Mouse (Mus musculus) liver, postnatal 0 days (tissue): ENCODE measurements around the gene Trim2. TPM values are rescaled to one million over a fixed set of nuclear protein-coding genes. Genes with fewer than 3 reads are reported as not detected.

Experiments used
- ATAC-seq: fragments of 200-750 bp; cut with Nextera tagmentation; 2 replicates; pipeline ENCODE4 v1.8.0; 2017; ENCODE audit warnings: mild to moderate bottlenecking, moderate library complexity
- DNase-seq: peaks from one replicate; pipeline ENCODE4 v3.0.0-alpha.2; 2016
- H3K27ac ChIP-seq: fragments of 300-500 bp; sonication (generic); 2 replicates; pipeline ENCODE4 v1.5.1; 2014; ENCODE audit warnings: antibody characterized with exemption, moderate library complexity, mild to moderate bottlenecking, low read depth
- H3K27me3 ChIP-seq: fragments of 300-500 bp; sonication (generic); 2 replicates; pipeline ENCODE4 v1.6.1; 2014; ENCODE audit warnings: low read length, control low read depth, mixed read lengths; ENCODE audit not compliant: insufficient read depth
- H3K36me3 ChIP-seq: fragments of 300-500 bp; sonication (generic); replicated peaks from 2 replicates; pipeline ENCODE4 v1.6.1; 2014; ENCODE audit warnings: mild to moderate bottlenecking, control low read depth, low read length, moderate library complexity, mixed read lengths; ENCODE audit not compliant: insufficient read depth
- H3K4me1 ChIP-seq: fragments of 300-500 bp; sonication (generic); 2 replicates; pipeline ENCODE4 v1.6.1; 2014; ENCODE audit warnings: antibody characterized with exemption, mild to moderate bottlenecking, control low read depth; ENCODE audit not compliant: insufficient read depth
- H3K4me2 ChIP-seq: fragments of 300-500 bp; sonication (generic); 2 replicates; pipeline ENCODE4 v1.6.1; 2014; ENCODE audit warnings: low read depth, mild to moderate bottlenecking, low read length, moderate library complexity, mixed read lengths
- H3K4me3 ChIP-seq: fragments of 300-500 bp; sonication (generic); 2 replicates; pipeline ENCODE4 v1.5.1; 2014; ENCODE audit warnings: low read depth, low read length
- H3K9ac ChIP-seq: fragments of 300-500 bp; sonication (generic); replicated peaks from 2 replicates; pipeline ENCODE4 v1.6.1; 2014; ENCODE audit warnings: mild to moderate bottlenecking, moderate library complexity
- H3K9me3 ChIP-seq: fragments of 300-500 bp; sonication (generic); 2 replicates; pipeline ENCODE4 v1.6.1; 2016; ENCODE audit warnings: mild to moderate bottlenecking, control low read depth, low read length, mixed read lengths
- CTCF ChIP-seq: sonication (generic); IDR thresholded peaks from 2 replicates; pipeline ENCODE4 v1.5.1; 2016; ENCODE audit warnings: antibody characterized with exemption, low read depth
- EP300 ChIP-seq: IDR thresholded peaks from 2 replicates; pipeline ENCODE4 v1.6.1; 2016; ENCODE audit warnings: antibody characterized with exemption, low read depth, mild to moderate bottlenecking
- WGBS: fragments of 180-500 bp; shearing (Covaris S2); extraction: QIAGEN DNeasy Blood & Tissue Kit; methylation state at CpG from one replicate; pipeline ENCODE4 v1.1.7; 2014; ENCODE audit not compliant: insufficient replicate concordance; 5-methylcytosine and 5-hydroxymethylcytosine counted together
- polyA plus RNA-seq: library from polyadenylated mRNA; unstranded; fragments of >200 nt; fragmentation: Nextera tagmentation; extraction: Ambion mirVana; gene quantifications from 2 replicates; pipeline ENCODE4 v1.2.1, GENCODE M21; 2015

Gene Trim2
- polyA plus RNA-seq, 1 experiment from 2014 or later, result 2.7 TPM

DNA sequence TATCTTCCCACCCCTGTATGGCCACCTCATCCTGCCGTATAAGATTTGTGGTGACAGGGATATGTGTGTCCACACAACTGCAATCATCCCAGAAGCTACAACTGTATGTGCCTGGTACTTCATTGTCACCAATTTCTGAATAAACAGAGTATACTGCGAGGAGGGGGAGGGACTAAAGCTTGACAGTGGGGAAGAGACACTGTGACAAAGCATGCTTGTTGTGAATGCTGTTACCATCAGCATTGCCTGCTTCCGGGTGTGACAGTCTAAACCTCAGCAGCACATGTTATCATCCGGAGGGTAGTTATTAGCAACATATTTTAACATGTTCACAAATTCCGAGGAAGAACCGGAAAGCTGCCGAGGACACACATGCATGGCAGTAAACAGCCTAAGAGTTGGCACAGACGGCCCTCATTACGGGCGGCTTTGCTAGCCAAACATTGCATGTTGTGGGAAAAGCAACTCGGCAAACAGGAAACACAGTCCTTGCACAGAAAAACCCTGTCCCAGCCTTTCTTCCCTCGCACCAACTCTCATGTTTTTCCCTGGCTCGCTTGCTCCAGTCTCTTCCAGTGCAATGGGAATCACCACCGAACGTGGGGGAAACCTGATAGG is 90.8 kb downstream of the Trim2 start:
- no peak for ATAC-seq
- H3K4me3 ChIP-seq, result no peak overlapping the region
- peaks cover 12% of the 10 kb centered on the region; the same call in 1 of the 2 replicates for H3K4me1 ChIP-seq
- no peak overlapping the region for H3K4me2 ChIP-seq
- no peak for TF ChIP-seq EP300
- no peak for TF ChIP-seq CTCF
- 77% methylated on average over 15 of the region's 15 CpGs for WGBS
- H3K9me3 ChIP-seq, result no peaks in the 10 kb centered on the region
- no peak overlapping the region for H3K27ac ChIP-seq
- H3K36me3 ChIP-seq, result no peaks in the 10 kb centered on the region
- DNase-seq, result no peak
- H3K27me3 ChIP-seq, result peaks cover 12% of the 10 kb centered on the region
- no peak overlapping the region for H3K9ac ChIP-seq

DNA sequence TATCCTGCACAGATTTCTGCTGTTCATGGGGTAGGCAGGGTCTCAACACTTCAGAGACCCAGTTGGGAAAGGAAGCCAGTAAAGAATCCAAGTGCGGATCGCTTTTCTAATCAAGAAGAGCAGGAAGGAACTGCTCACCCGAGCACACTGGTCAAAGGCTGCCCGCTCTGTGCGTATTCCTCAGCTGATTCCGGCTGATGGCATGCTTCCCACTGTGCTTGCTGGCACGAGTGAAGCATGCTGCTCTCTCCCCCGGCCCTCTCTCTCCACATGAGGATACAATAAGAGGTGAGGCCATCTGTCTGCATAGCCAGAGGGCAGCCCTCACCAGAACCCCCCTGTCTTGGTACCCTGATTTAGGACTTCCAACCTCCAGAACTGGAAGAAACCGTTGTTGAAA is 91.4 kb downstream of the Trim2 start:
- no peak overlapping the region for H3K4me3 ChIP-seq
- no peak overlapping the region for H3K27ac ChIP-seq
- peaks cover 6% of the 10 kb centered on the region; the same call in 1 of the 2 replicates for H3K27me3 ChIP-seq
- H3K9me3 ChIP-seq, result no peaks in the 10 kb centered on the region
- DNase-seq (no peak), ATAC-seq (no peak)
- no peaks in the 10 kb centered on the region for H3K36me3 ChIP-seq
- 70% methylated on average over 9 of the region's 9 CpGs for WGBS
- no peak overlapping the region for H3K4me2 ChIP-seq
- TF ChIP-seq CTCF (no peak), EP300 (no peak)
- H3K9ac ChIP-seq, result no peak overlapping the region
- peaks cover 8% of the 10 kb centered on the region; the same call in 1 of the 2 replicates for H3K4me1 ChIP-seq

DNA sequence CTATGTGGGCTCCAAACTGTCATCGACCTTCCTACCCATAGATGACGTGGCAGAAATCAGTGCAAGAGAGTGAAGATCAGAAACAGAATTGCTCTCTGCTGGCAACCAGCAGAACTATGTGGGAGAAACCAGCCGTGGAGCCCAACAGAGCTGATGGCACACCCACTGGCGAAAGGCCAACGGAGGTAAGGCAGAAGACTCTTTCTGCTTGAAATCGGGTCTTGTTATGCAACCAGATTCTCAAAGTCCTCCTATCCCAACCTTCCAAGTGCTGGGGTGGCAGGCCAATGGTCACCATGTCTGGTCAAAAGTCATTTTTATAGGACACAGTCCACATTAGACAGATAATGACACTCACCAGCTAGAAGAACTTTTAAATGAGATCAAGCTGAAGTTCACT is 92.2 kb downstream of the Trim2 start:
- TF ChIP-seq EP300 (no peak), CTCF (no peak)
- 0 out of 2 replicates have a peak overlapping the region, but pooled peaks have one; percentile 18 for H3K27ac ChIP-seq
- no peak overlapping the region for H3K4me2 ChIP-seq
- peaks cover 5% of the 10 kb centered on the region; the same call in 1 of the 2 replicates for H3K27me3 ChIP-seq
- ATAC-seq (peak; percentile 62), DNase-seq (peak; percentile 60)
- H3K36me3 ChIP-seq, result no peaks in the 10 kb centered on the region
- no peak overlapping the region for H3K9ac ChIP-seq
- H3K4me3 ChIP-seq, result no peak overlapping the region
- peaks cover 8% of the 10 kb centered on the region; the same call in 1 of the 2 replicates for H3K4me1 ChIP-seq
- no peaks in the 10 kb centered on the region for H3K9me3 ChIP-seq
- WGBS, result 61% methylated on average over 6 of the region's 6 CpGs

DNA sequence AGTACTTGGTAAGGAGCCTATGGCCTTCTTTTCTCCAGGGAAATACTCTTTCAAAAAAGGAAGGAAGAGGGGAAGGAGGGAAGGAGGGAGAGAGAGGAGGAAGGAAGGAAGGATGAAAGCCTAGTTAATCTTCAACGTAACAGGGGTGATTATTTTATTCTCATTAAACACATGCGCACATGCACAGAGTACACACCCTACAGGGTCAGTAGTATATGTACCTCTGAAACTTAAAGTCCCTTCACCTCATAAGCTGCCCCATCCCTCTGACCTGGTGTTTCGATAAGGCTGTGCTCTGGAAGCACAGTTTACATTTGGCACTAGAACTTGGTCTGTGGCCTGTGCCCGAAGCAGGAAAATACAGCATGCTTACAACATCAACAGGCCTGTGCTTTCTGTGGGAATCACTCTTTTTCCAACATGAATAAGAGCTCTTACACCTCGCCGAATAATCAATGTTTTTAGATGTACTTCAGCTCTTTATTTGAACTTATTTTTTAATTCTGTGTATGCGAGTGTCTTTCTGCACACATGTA is 95.3 kb downstream of the Trim2 start:
- Histone ChIP-seq H3K4me3 (no peak overlapping the region), H3K9ac (no peak overlapping the region), H3K4me1 (peaks cover 8% of the 10 kb centered on the region; the same call in 1 of the 2 replicates), H3K9me3 (no peaks in the 10 kb centered on the region), H3K4me2 (no peak overlapping the region), H3K27me3 (no peaks in the 10 kb centered on the region), H3K27ac (no peak overlapping the region), H3K36me3 (no peaks in the 10 kb centered on the region; the same call in 1 of the 2 replicates)
- no peak for TF ChIP-seq CTCF
- TF ChIP-seq EP300, result no peak
- DNase-seq (no peak), ATAC-seq (no peak)
- 74% methylated on average over 7 of the region's 7 CpGs for WGBS

DNA sequence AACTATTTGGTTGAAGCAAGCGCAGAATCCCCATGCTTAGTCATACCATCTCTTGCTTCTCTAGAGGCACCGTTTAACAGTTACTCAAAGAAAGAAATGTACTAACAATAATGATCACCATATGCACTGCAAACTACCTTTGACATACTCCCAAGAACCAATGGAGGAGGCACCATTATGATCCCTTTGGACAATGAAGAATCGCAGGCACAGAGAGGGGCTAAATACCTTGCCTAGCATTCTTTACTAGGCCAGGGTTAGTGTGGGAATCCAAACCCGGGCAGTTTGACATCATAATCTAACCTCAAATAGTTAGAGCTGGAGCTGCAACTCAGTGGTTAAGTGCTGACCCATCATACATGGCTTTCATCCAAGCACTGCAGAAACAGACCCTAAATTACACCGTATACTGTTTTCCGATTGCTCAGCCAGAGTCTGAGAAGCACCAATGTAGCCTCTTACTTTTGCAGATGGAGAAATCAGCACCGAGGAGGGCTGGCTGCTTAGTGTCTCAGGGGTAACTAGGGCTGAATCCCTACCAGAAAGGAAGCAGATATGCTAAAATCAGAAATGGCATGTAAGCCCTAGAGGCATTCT is 97.7 kb downstream of the Trim2 start:
- no peaks in the 10 kb centered on the region for H3K4me1 ChIP-seq
- no peak for TF ChIP-seq CTCF
- no peak for TF ChIP-seq EP300
- 81% methylated on average over 7 of the region's 7 CpGs for WGBS
- no peak overlapping the region for H3K9ac ChIP-seq
- no peaks in the 10 kb centered on the region; the same call in 1 of the 2 replicates for H3K36me3 ChIP-seq
- no peaks in the 10 kb centered on the region for H3K27me3 ChIP-seq
- H3K4me3 ChIP-seq, result no peak overlapping the region
- DNase-seq (no peak), ATAC-seq (no peak)
- no peaks in the 10 kb centered on the region for H3K9me3 ChIP-seq
- H3K4me2 ChIP-seq, result no peak overlapping the region
- H3K27ac ChIP-seq, result no peak overlapping the region

DNA sequence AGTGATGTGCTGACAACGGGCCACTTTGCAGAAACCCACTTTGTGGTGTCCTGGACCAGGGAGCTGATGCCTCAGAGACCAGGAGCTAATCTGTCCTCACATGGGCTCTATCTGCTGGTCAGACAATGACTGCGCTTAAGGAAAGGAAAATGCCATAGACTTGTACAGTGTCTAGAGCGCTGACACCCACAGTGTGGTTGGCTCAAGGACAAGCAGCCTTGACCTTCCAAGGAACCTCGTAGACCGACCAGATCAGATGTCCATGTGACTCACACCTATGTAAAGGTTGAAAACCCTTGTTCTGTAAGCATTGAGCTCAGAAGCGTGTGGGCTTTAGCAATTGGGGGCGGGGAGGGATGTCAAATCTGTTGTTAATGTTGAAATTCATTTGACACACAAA is 98.2 kb downstream of the Trim2 start:
- Histone ChIP-seq H3K4me2 (no peak overlapping the region), H3K9me3 (no peaks in the 10 kb centered on the region), H3K36me3 (no peaks in the 10 kb centered on the region; the same call in 1 of the 2 replicates), H3K4me3 (no peak overlapping the region), H3K27ac (no peak overlapping the region), H3K27me3 (no peaks in the 10 kb centered on the region), H3K9ac (no peak overlapping the region), H3K4me1 (no peaks in the 10 kb centered on the region)
- WGBS, result 88% methylated on average over 7 of the region's 7 CpGs
- ATAC-seq (no peak), DNase-seq (no peak)
- TF ChIP-seq CTCF (no peak), EP300 (no peak)
